Mouse (Mus musculus) stomach, postnatal 0 days (tissue): Measurements from ENCODE around the gene Nxpe4.

Experiments
- CTCF ChIP-seq: IDR thresholded peaks from 2 replicates; pipeline ENCODE4 v1.5.1; 2016; ENCODE audit warnings: antibody characterized with exemption, low read depth, mild to moderate bottlenecking, moderate library complexity
- EP300 ChIP-seq: optimal IDR thresholded peaks from 2 replicates; pipeline ENCODE3; 2016; ENCODE audit warnings: antibody characterized with exemption

DNA sequence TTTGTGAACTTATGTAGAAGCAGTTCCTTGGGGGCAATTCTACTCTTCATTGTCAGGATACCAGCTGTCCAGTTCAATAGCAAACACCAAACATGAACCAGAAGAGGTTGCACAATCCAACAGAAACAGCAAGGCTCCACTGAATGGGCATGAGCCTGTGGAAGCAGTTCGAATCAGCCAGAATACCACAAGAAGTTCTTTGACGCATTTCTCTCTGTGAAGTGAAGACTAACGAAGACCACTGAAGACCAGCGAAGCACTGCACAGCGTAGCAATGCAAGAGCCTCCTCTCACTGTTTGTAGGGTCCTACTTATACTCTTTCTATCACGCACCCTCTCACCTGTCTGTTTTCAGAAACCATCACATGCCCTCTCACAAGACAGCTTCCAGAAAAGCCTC is 102.8 kb downstream of the Nxpe4 start:
- TF ChIP-seq CTCF (no peak), EP300 (no peak)
